Mouse (Mus musculus) neural tube, embryonic 11.5 days (tissue): ENCODE measurements around the gene Dnmbp. TPM values are rescaled to one million over a fixed set of nuclear protein-coding genes. Genes with fewer than 3 reads are reported as not detected.

Experiments
- ATAC-seq: fragments of 200-750 bp; cut with Nextera tagmentation; 2 replicates; pipeline ENCODE4 v1.8.0; 2017; ENCODE audit warnings: moderate number of reproducible peaks, mild to moderate bottlenecking, moderate TSS enrichment, moderate library complexity; ENCODE audit not compliant: insufficient read depth, low FRiP score, low TSS enrichment
- DNase-seq: peaks from one replicate; pipeline ENCODE4 v3.0.0-alpha.2; 2015; ENCODE audit warnings: low spot score
- H3K27ac ChIP-seq: fragments of 300-500 bp; sonication (generic); 2 replicates; pipeline ENCODE4 v1.5.1; 2014; ENCODE audit warnings: low read depth, mild to moderate bottlenecking, low read length
- H3K27me3 ChIP-seq: fragments of 300-500 bp; sonication (generic); 2 replicates; pipeline ENCODE4 v1.6.1; 2014; ENCODE audit warnings: mild to moderate bottlenecking, low read length, mixed read lengths; ENCODE audit not compliant: control insufficient read depth, insufficient read depth
- H3K36me3 ChIP-seq: fragments of 300-500 bp; sonication (generic); 2 replicates; pipeline ENCODE4 v1.6.1; 2014; ENCODE audit warnings: mild to moderate bottlenecking, low read length, moderate library complexity, mixed read lengths; ENCODE audit not compliant: control insufficient read depth, insufficient read depth
- H3K4me1 ChIP-seq: fragments of 300-500 bp; sonication (generic); 2 replicates; pipeline ENCODE4 v1.6.1; 2014; ENCODE audit warnings: low read length, mixed read lengths; ENCODE audit not compliant: control insufficient read depth, insufficient read depth
- H3K4me2 ChIP-seq: fragments of 300-500 bp; sonication (generic); 2 replicates; pipeline ENCODE4 v1.6.1; 2014; ENCODE audit warnings: low read depth, mild to moderate bottlenecking, moderate library complexity
- H3K4me3 ChIP-seq: fragments of 300-500 bp; sonication (generic); 2 replicates; pipeline ENCODE4 v1.5.1; 2014; ENCODE audit warnings: low read depth, low read length
- H3K9ac ChIP-seq: fragments of 300-500 bp; sonication (generic); 2 replicates; pipeline ENCODE4 v1.6.1; 2014; ENCODE audit warnings: mild to moderate bottlenecking, low read length
- H3K9me3 ChIP-seq: fragments of 300-500 bp; sonication (generic); 2 replicates; pipeline ENCODE4 v1.6.1; 2016; ENCODE audit warnings: low read length; ENCODE audit not compliant: control insufficient read depth
- WGBS: fragments of 180-500 bp; shearing (Covaris S2); extraction: QIAGEN DNeasy Blood & Tissue Kit; methylation state at CpG from one replicate; pipeline ENCODE4 v1.1.7; 2014; 5-methylcytosine and 5-hydroxymethylcytosine counted together
- polyA plus RNA-seq: library from polyadenylated mRNA; unstranded; fragments of >200 nt; fragmentation: Nextera tagmentation; extraction: Ambion mirVana; gene quantifications from 2 replicates; pipeline ENCODE4 v1.2.1, GENCODE M21; 2014

The Dnmbp gene
- polyA plus RNA-seq, 1 experiment from 2014 or later = 15.7 TPM

DNA sequence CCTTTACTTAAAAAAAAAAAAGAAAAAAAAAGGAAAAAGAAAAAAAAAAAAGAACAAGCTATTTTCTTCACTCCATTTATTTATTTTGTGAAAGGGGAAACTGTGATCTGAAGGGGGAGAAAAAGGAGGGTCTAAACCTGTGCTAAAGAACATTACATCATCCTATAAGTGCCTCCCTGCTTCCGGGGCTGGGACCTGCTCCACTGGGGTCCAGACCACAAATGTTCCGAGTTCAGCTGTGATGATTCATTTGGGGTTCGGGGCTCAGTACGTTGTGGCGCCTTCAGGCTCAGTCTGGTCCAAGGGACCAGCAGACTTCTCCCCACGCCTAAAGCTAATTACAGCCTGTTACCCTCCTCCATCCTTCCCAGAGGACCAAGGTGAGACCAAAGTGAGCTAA lies 9.1 kb downstream of the Dnmbp start:
- no peak for ATAC-seq
- H3K9ac ChIP-seq = no peak overlapping the region
- WGBS = 92% methylated on average over 6 of the region's 6 CpGs
- no peak overlapping the region for H3K4me2 ChIP-seq
- no peak overlapping the region for H3K27ac ChIP-seq
- H3K36me3 ChIP-seq = no peaks in the 10 kb centered on the region
- no peak for DNase-seq
- no peak overlapping the region for H3K4me3 ChIP-seq
- no peaks in the 10 kb centered on the region for H3K27me3 ChIP-seq
- no peaks in the 10 kb centered on the region for H3K9me3 ChIP-seq
- H3K4me1 ChIP-seq = peaks cover 8% of the 10 kb centered on the region

DNA sequence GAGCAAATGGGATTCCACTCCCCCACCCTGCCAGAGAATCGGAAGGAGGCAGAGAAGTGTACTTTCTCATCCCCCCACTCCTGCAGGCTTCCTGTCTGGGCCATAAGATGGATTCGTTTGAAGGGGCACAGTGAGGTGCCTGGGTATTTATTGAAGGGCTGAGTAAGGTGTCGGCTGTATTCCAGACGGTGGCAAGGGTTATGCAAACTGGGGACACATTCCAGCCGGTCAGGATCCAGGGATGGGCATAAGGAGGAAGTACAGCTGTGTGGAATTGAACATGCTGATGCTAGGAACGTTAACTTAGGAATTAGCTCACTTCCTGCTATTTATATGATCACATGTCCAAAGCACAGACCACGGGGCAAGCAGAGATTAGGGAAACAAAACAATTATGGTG lies 9.6 kb downstream of the Dnmbp start:
- H3K9ac ChIP-seq = 0 out of 2 replicates have a peak overlapping the region, but pooled peaks have one; percentile 18
- no peaks in the 10 kb centered on the region for H3K9me3 ChIP-seq
- ATAC-seq (no peak), DNase-seq (no peak)
- H3K27me3 ChIP-seq = no peaks in the 10 kb centered on the region
- no peak overlapping the region for H3K4me3 ChIP-seq
- no peaks in the 10 kb centered on the region for H3K36me3 ChIP-seq
- 37% methylated on average over 7 of the region's 7 CpGs for whole genome bisulfite sequencing
- no peak overlapping the region for H3K27ac ChIP-seq
- H3K4me1 ChIP-seq = peaks cover 8% of the 10 kb centered on the region
- no peak overlapping the region for H3K4me2 ChIP-seq

DNA sequence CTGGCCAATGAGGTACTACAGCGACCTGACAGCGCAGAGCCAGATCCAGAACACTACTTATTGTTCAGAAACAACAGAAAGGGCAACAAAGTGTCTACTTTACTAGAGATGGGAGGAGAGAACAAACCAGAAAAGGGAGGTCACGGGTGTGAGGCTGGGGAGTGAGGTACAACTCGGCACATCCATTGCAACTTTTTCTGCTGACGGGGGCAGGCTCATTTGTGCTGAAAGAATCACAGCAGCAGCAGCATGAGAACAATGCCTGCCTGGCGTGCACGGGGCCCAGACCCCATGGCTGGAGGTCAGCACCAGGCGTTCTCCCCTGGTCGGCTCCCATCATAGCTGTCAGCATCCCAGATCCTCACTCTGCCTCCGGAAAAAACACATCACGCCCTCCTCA lies 10.1 kb downstream of the Dnmbp start:
- no peaks in the 10 kb centered on the region for H3K9me3 ChIP-seq
- ATAC-seq (no peak), DNase-seq (no peak)
- H3K27ac ChIP-seq = no peak overlapping the region
- H3K9ac ChIP-seq = 0 out of 2 replicates have a peak overlapping the region, but pooled peaks have one; percentile 18
- no peak overlapping the region for H3K4me2 ChIP-seq
- no peaks in the 10 kb centered on the region for H3K27me3 ChIP-seq
- H3K4me3 ChIP-seq = no peak overlapping the region
- peaks cover 8% of the 10 kb centered on the region for H3K4me1 ChIP-seq
- WGBS = 29% methylated on average over 11 of the region's 11 CpGs
- no peaks in the 10 kb centered on the region for H3K36me3 ChIP-seq

DNA sequence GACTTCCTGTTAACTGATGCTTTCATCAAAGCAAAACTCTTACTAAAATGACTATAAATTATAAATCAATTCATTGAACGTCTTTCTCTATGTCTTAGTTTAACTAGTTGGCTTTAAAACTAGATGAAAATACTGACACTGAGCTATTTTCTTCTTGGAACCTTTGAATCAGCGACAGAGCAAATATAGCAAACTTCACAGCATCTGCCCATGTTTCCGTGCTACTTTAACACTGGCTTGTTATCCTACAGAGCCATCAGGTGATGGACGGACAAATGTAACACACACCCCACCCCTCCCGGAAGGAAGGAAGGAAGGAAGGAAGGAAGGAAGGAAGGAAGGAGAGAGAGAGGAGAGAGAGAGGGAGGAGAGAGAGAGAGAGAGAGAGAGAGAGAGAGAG lies 12.0 kb downstream of the Dnmbp start:
- DNase-seq = no peak
- H3K27me3 ChIP-seq = no peaks in the 10 kb centered on the region

DNA sequence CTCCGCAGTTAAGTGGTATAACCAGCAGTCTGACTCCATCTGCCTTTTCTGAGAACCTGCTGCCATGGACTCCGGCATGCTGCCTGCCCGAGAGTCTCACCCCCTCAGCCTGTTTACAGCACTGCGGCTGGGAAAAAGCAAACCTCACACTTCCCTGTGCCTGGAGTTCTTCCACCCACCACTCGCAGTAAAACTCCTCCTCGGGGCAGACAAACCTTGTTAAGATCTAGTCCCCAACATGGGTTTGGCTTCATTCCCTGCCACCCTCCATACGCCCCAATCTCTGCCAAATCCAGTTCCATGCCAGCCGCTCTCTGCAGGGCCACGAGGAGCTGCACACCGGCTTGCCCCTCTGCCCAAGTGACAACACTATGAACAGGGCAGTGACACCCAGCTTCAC lies 12.9 kb downstream of the Dnmbp start:
- DNase-seq (no peak), ATAC-seq (no peak)
- Histone ChIP-seq H3K27ac (no peak overlapping the region), H3K4me3 (no peak overlapping the region), H3K9ac (no peak overlapping the region), H3K27me3 (no peaks in the 10 kb centered on the region), H3K4me2 (no peak overlapping the region), H3K9me3 (no peaks in the 10 kb centered on the region), H3K36me3 (no peaks in the 10 kb centered on the region), H3K4me1 (peaks cover 8% of the 10 kb centered on the region)
- WGBS = 64% methylated on average over 10 of the region's 10 CpGs

More for the DNA sequence above, 12.0 kb downstream of the Dnmbp start:
- WGBS = 77% methylated on average over 5 of the region's 5 CpGs
- Histone ChIP-seq H3K9ac (no peak overlapping the region), H3K4me3 (no peak overlapping the region), H3K36me3 (no peaks in the 10 kb centered on the region), H3K9me3 (no peaks in the 10 kb centered on the region), H3K4me2 (no peak overlapping the region), H3K27ac (no peak overlapping the region), H3K4me1 (peaks cover 8% of the 10 kb centered on the region)
- no peak for ATAC-seq

DNA sequence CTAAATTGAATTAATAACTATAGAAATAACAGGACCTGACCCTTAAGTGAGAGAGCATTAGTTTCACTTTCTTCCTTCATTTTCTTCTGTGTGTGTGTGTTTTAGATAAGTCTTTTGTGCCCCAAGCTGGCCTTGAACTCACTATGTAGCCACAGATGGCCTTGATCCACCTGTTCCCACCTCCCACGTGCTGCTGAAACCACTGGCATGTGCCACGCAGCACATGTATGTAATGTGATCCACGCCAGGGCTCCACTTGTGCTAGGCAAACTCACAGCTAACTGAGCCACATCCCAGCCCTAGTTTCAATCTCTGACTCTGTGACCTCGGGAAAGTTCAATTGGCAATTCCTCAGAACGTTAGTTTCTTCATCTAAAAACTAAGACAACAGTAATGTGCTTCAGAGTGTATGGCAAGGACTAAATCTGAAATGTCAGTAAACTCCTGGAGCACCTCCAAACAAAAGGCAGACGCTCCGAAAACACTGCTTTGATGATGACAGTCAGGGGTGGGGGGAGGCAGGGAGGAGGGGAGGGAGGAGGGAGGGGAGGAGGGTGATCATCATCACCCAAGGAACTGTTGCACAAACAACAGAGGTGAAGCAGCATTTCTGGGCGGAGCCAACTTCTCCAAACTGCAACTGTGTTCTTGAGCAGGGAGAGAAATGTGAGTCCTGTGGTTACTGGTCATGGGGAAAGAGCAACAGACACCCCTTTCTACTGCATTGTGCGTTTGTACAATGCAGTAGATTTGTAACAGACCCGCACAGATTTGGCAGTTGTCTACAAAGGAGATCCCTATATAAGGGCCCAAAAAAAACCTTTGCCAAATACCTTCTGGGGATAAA lies 13.6 kb downstream of the Dnmbp start:
- H3K4me3 ChIP-seq = no peak overlapping the region
- no peaks in the 10 kb centered on the region for H3K27me3 ChIP-seq
- ATAC-seq = no peak
- H3K4me2 ChIP-seq = no peak overlapping the region
- no peaks in the 10 kb centered on the region for H3K36me3 ChIP-seq
- H3K27ac ChIP-seq = no peak overlapping the region
- DNase-seq = no peak
- WGBS = 78% methylated on average over 10 of the region's 10 CpGs
- H3K9ac ChIP-seq = no peak overlapping the region
- peaks cover 8% of the 10 kb centered on the region for H3K4me1 ChIP-seq
- no peaks in the 10 kb centered on the region for H3K9me3 ChIP-seq

DNA sequence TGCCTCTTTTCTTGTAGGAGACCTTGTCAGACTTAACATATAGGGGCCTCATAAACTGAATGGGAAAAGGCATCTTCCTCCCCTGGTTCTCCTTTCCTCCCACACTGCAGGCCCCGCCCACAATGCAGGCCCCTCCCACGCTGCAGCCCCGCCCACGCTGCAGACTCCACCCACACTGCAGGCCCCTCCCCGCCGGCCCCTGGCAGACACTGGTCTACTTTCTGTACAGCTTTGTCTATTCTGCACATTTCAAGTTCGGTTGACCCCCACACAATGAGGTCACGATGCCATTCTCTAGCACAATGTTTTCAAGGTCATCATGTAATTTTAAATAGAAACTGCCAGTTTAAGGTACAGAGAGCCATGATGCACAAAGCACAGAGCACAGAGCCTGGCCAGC lies 15.6 kb downstream of the Dnmbp start:
- ATAC-seq = no peak
- WGBS = 78% methylated on average over 8 of the region's 8 CpGs
- H3K4me1 ChIP-seq = 0 out of 2 replicates have a peak, but pooled peaks cover 4% of the 10 kb centered on the region
- H3K36me3 ChIP-seq = no peaks in the 10 kb centered on the region
- H3K4me2 ChIP-seq = no peak overlapping the region
- no peak for DNase-seq
- H3K9ac ChIP-seq = no peak overlapping the region
- no peaks in the 10 kb centered on the region for H3K9me3 ChIP-seq
- H3K4me3 ChIP-seq = no peak overlapping the region
- no peaks in the 10 kb centered on the region for H3K27me3 ChIP-seq
- no peak overlapping the region for H3K27ac ChIP-seq

DNA sequence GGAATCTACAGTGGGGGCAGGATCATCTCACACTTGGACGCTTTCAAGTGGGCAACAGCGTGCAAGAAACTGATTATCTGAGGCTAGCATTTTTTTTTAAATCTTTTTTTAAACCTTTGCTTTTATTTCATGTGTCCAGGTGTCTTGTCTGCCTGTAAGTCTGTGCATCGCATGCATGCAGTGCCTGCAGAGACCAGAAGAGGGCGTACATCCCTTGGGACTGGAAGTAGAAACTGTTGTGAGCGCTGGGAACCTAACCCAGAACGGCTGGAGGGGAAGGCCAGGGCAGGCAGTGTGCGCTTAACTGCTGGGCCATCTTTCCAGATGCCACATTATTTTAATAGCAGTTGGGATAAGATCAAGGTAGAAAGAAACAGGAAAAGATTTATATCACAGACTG lies 17.0 kb downstream of the Dnmbp start:
- H3K27me3 ChIP-seq = no peaks in the 10 kb centered on the region
- no peak overlapping the region for H3K4me3 ChIP-seq
- ATAC-seq = no peak

DNA sequence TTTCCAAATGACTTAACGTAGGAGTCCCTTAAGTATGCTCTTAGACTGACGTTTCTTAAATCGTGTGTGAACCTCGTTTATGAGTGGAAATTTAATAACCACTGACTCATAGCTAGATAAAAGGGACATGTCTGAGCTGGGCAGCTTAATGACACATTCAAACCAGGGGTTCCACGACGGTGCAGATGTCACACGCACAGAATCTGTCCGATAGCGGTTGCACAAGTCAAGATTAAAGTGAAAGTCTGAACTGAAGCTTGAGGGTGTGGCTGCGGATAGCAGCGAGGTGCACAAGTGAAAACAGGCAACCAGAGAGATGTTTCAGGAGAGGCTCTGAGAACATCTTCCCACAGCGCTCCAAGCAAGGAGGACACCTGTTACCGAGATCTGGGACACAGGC lies 18.6 kb downstream of the Dnmbp start:
- Histone ChIP-seq H3K4me3 (no peak overlapping the region), H3K4me1 (0 out of 2 replicates have a peak, but pooled peaks cover 4% of the 10 kb centered on the region), H3K9me3 (no peaks in the 10 kb centered on the region), H3K27ac (no peak overlapping the region), H3K36me3 (no peaks in the 10 kb centered on the region), H3K4me2 (no peak overlapping the region), H3K27me3 (no peaks in the 10 kb centered on the region), H3K9ac (no peak overlapping the region)
- WGBS = 66% methylated on average over 13 of the region's 13 CpGs
- no peak for DNase-seq
- no peak for ATAC-seq

More for the DNA sequence above, 17.0 kb downstream of the Dnmbp start:
- WGBS = 93% methylated on average over 7 of the region's 7 CpGs
- no peak for DNase-seq
- no peaks in the 10 kb centered on the region for H3K36me3 ChIP-seq
- no peak overlapping the region for H3K27ac ChIP-seq
- 0 out of 2 replicates have a peak, but pooled peaks cover 4% of the 10 kb centered on the region for H3K4me1 ChIP-seq
- H3K4me2 ChIP-seq = no peak overlapping the region
- no peak overlapping the region for H3K9ac ChIP-seq
- no peaks in the 10 kb centered on the region for H3K9me3 ChIP-seq
